Mouse (Mus musculus) ZHBTc4 (cell line): Measurements from ENCODE around the gene Tgfb3.

Experiments used
- DNase-seq: peaks from one replicate; pipeline ENCODE4 v3.0.0-alpha.2; 2011; ENCODE audit warnings: low read depth, low spot score

Tgfb3 gene

GRCm38 (mm10) chr12:86030932-86031331 is 47.9 kb downstream of the Tgfb3 start:
- DNase-seq = no peak

DNA sequence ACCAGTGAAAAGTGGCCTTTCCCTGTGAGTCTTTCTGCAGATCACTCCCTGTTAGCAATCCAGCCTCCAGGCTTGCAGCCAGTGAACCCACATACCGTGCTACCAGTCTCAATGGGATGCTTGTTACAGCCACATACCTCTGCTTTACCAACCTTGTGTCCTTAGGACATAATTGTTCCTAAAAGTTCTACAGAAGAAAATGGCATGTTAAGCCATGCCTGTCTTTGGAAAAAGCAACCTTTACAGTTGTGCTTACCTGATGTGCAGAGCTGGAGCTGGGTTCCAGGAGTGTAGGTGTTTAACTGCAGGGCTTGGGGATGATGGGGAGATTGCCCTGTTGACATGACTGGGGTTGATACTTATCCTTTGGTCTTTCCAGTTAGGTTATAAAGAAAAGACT is 51.1 kb downstream of the Tgfb3 start:
- no peak for DNase-seq

DNA sequence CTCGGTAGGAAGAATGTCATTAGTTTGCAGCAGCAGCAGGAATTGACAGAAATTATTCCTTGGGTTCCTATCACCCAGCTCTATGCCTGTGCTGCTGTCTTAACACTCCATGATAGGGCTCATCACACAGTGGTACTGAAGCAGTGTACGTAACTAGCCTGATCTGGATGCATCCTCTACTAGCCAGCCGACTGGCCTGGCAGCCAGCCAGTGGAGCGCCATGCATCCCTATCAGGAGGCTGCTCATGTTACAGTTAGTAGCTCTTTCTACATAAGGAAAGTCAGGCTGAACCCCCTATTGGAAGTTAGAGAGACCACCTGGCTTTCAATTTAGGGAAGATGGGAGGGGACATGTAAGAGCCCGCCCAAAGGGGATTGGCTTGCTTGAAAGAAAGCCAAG is 51.8 kb downstream of the Tgfb3 start:
- peak; percentile 56 for DNase-seq

GRCm38 (mm10) chr12:86025480-86025879 is 53.4 kb downstream of the Tgfb3 start:
- no peak for DNase-seq

- peak; percentile 43 for DNase-seq
Measured at GRCm38 (mm10) chr12:86024426-86024825, 54.4 kb downstream of the Tgfb3 start.

DNA sequence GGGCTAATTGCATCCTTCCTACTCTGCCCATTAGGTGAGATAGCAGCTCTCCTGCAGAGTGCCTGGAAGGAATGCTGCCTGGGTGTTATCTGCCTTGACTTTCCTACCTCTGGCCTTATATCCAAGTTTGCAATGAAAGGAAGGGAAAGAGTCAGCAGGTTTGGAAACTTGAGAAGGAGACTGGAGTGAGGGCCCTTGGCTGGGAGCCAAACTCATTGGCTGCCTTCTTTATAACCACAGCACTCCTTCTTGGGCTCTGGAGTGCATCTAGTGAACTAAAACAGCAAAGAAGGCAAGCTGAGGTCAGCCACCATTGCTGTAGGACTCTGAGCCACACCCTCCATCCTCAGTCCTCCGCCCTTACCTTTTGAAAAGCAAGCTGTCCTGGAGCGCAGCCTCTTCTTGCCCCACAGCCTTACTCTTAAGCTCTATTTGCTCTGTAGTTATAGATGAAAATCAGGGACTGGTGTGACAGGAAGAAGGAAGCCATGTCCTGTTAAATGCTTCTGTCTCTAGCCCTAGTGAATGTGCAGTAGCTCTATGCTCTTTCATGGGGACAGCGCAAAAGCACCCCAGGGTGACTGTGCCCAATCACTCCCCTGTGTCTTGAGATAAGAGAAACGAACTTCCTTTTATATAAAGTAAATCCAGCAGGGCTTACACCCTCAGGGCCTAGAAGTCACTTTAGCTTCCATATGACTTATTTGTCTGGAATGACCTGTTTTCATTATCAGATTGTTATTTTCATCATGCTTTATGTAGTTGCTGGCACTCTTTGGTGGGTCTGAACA is 55.6 kb downstream of the Tgfb3 start:
- peak; percentile 21 for DNase-seq

- no peak for DNase-seq
Measured at GRCm38 (mm10) chr12:86022282-86022984, 56.4 kb downstream of the Tgfb3 start.

- no peak for DNase-seq
Measured at GRCm38 (mm10) chr12:86021583-86021982, 57.3 kb downstream of the Tgfb3 start.

DNA sequence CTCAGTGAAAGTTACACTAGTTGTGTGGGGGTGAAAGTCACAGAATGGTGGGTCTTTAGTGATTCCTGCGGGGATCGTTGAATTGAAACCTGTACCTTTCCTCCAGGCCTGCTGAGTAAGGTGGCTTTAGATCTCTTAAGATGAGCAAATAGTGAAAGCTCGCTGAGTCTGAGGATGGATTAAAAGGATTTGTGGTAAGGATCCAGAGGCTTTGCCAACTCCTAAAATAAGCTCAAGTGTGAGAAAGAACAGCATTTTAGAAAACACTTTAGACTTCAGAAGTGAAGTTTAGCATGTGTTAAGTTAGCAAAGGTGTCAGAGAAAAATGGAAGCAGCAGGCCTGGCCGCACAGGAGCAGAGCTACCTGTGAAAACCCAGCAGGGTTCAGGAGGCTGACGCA is 61.5 kb downstream of the Tgfb3 start:
- DNase-seq = no peak

GRCm38 (mm10) chr12:86015114-86015513 is 63.7 kb downstream of the Tgfb3 start:
- no peak for DNase-seq

GRCm38 (mm10) chr12:86014621-86015020 is 64.2 kb downstream of the Tgfb3 start:
- no peak for DNase-seq

DNA sequence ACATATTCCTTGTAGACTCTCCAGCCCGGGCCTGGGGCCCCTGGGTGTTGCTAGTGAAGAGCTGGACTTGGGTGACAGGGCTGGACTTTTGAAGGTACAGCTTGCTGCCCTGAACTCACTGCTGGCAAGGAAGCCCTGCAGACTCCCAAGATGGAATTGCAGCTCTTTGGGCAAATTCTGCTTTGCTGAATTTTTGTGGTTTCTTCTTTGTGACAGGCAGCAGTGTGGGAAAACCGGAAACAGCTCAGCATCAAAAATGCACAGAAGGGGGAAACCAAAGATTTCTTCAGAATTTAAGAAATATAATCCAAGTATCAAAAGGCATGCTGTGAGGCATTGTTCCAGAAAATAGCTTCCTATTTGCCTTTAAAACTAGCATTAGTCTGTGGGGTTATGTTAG is 64.7 kb downstream of the Tgfb3 start:
- DNase-seq = no peak

- DNase-seq = no peak
Measured at GRCm38 (mm10) chr12:86012195-86012594, 66.6 kb downstream of the Tgfb3 start.

- DNase-seq = no peak
Measured at GRCm38 (mm10) chr12:86010656-86011055, 68.2 kb downstream of the Tgfb3 start.

- no peak for DNase-seq
Measured at GRCm38 (mm10) chr12:86007377-86007776, 71.5 kb downstream of the Tgfb3 start.
